Mouse (Mus musculus): ENCODE data around the gene Dab1. TPM values are rescaled to one million over a fixed set of nuclear protein-coding genes. Genes with fewer than 3 reads are reported as not detected.

Dab1 gene
- polyA plus RNA-seq, 1 experiment, result 1.1 TPM

DNA sequence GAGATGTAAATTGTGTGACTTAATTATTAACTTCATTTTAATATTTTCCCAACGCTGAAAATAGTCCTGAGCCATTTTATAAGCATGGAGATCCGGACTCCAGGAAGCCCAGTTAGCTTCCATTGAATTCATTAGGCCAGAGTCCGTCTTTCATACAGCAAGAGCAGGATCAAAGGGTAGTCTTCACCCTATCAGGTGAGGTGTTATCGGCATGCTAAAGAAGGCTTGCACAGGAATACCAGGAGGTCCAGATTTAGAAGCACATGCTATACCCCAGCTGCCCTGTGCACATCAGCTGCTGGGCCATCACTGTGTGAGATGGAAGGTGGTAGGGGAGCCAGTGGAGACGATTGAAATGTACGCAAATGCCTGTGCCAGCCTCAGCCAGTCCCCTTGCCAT lies 1096.7 kb downstream of the Dab1 start:
- TF ChIP-seq CTCF (IDR thresholded peaks at IDR 0.05; ENCODE audit: control insufficient read depth, insufficient read depth, insufficient replicate concordance, low read depth, low read length) (no peak), POLR2A (IDR thresholded peaks at IDR 0.05; ENCODE audit: control insufficient read depth, low read depth, low read length) (no peak)
- Histone ChIP-seq H3K27me3 (ENCODE audit: control insufficient read depth, insufficient read depth, low read length) (no peaks in the 10 kb centered on the region), H3K36me3 (ENCODE audit: control insufficient read depth, insufficient read depth, low read length) (no peaks in the 10 kb centered on the region), H3K4me3 (ENCODE audit: control insufficient read depth, low read depth, low read length) (no peak overlapping the region), H3K4me1 (ENCODE audit: control insufficient read depth, insufficient read depth, low read length) (no peaks in the 10 kb centered on the region), H3K27ac (ENCODE audit: control insufficient read depth, insufficient read depth, low read depth, low read length) (no peak overlapping the region)

DNA sequence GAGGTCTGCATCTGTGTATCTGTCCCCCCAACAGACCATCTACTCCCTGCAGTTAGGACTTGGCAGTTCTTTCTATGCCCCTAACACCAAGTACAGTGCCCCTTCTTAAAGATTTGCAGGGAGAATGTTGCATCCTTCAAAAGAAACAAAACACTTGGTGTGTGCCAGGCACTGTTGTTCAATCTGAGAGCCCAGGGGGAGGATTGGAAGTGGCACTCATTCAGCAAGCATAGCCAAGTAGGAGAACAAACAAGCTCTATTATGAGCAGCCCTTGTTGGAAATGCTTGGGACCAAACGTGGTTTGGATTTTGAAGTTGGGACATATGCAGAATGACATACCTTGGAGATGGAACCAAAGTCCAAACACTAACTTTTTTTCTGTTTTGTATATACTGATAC lies 1097.3 kb downstream of the Dab1 start:
- Histone ChIP-seq H3K4me1 (ENCODE audit: control insufficient read depth, insufficient read depth, low read length) (no peaks in the 10 kb centered on the region), H3K27ac (ENCODE audit: control insufficient read depth, insufficient read depth, low read depth, low read length) (no peak overlapping the region), H3K36me3 (ENCODE audit: control insufficient read depth, insufficient read depth, low read length) (no peaks in the 10 kb centered on the region), H3K27me3 (ENCODE audit: control insufficient read depth, insufficient read depth, low read length) (no peaks in the 10 kb centered on the region), H3K4me3 (ENCODE audit: control insufficient read depth, low read depth, low read length) (no peak overlapping the region)
- TF ChIP-seq CTCF (IDR thresholded peaks at IDR 0.05; ENCODE audit: control insufficient read depth, insufficient read depth, insufficient replicate concordance, low read depth, low read length), result no peak

DNA sequence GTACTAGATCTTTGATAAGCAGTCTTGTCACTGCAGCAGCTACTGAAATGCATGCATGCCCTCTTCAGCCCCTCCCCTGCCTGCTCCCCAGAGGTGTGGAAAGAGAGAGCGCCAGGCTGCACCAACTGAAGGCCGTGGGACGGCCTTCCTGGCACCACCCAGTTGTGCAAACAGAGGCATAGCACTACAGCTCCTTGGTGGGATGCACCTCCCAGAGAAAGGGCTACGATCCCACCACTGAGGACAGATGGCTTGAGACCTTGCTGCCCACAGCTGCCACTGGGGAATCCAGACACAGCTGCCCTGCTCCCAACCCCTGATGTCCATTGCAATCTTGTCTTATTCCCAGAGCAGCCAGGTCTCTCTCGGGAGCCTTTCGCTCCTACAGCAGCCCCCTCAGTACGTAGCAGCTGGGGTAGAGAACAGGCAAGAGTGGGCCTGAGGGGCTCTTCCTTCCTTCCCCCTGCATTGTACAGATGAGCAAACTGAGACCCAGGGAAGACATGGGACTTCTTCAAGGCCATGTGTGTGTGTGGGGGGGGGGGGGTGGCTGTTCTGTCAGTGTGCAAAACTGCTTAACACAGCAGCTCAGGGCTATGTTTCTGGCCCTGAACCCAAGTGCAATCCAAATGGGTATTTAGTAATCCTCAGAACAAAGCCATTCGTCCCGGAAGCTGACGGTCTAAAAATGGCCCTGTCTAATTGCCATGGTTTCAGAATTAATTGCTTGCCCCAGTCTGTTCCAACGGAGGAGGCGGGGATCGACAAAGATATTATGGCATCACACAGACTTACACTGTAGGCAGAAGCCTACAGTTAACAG lies 1100.0 kb downstream of the Dab1 start:
- Histone ChIP-seq H3K27me3 (ENCODE audit: control insufficient read depth, insufficient read depth, low read length) (no peaks in the 10 kb centered on the region), H3K36me3 (ENCODE audit: control insufficient read depth, insufficient read depth, low read length) (no peaks in the 10 kb centered on the region), H3K4me3 (ENCODE audit: control insufficient read depth, low read depth, low read length) (no peak overlapping the region), H3K4me1 (ENCODE audit: control insufficient read depth, insufficient read depth, low read length) (no peaks in the 10 kb centered on the region), H3K27ac (ENCODE audit: control insufficient read depth, insufficient read depth, low read depth, low read length) (no peak overlapping the region)
- TF ChIP-seq POLR2A (IDR thresholded peaks at IDR 0.05; ENCODE audit: control insufficient read depth, low read depth, low read length) (no peak), CTCF (IDR thresholded peaks at IDR 0.05; ENCODE audit: control insufficient read depth, insufficient read depth, insufficient replicate concordance, low read depth, low read length) (no peak)

- Histone ChIP-seq H3K36me3 (ENCODE audit: control insufficient read depth, insufficient read depth, low read length) (no peaks in the 10 kb centered on the region), H3K4me1 (ENCODE audit: control insufficient read depth, insufficient read depth, low read length) (no peaks in the 10 kb centered on the region), H3K27ac (ENCODE audit: control insufficient read depth, insufficient read depth, low read depth, low read length) (no peak overlapping the region), H3K27me3 (ENCODE audit: control insufficient read depth, insufficient read depth, low read length) (no peaks in the 10 kb centered on the region), H3K4me3 (ENCODE audit: control insufficient read depth, low read depth, low read length) (no peak overlapping the region)
- TF ChIP-seq CTCF (IDR thresholded peaks at IDR 0.05; ENCODE audit: control insufficient read depth, insufficient read depth, insufficient replicate concordance, low read depth, low read length) (no peak), POLR2A (IDR thresholded peaks at IDR 0.05; ENCODE audit: control insufficient read depth, low read depth, low read length) (no peak)
Measured at GRCm38 (mm10) chr4:104723527-104724045, 1104.4 kb downstream of the Dab1 start.

DNA sequence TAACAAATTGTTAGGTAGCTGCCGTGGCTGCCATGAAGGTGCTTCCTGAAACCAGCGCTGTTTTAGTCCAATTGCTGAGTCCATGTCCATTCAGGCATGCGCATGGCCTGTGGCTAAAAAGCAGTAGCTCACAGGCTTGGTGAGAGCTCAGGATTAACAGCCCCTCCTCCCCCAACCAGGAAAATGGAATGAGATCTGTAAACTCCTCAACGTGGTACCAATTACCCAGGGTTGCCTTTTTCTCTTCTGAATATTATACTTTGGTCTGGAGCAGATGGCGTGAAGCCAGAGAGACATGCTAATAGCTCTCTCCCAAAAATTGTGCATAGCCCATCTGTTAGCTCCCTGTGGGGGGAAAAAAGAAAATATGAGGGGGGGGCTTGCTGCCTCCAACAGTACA lies 1105.1 kb downstream of the Dab1 start:
- no peaks in the 10 kb centered on the region for H3K36me3 ChIP-seq (ENCODE audit: control insufficient read depth, insufficient read depth, low read length)
- H3K27me3 ChIP-seq (ENCODE audit: control insufficient read depth, insufficient read depth, low read length), result no peaks in the 10 kb centered on the region
- no peak overlapping the region for H3K4me3 ChIP-seq (ENCODE audit: control insufficient read depth, low read depth, low read length)
- TF ChIP-seq CTCF (IDR thresholded peaks at IDR 0.05; ENCODE audit: control insufficient read depth, insufficient read depth, insufficient replicate concordance, low read depth, low read length) (no peak), POLR2A (IDR thresholded peaks at IDR 0.05; ENCODE audit: control insufficient read depth, low read depth, low read length) (no peak)
- no peaks in the 10 kb centered on the region for H3K4me1 ChIP-seq (ENCODE audit: control insufficient read depth, insufficient read depth, low read length)
- H3K27ac ChIP-seq (ENCODE audit: control insufficient read depth, insufficient read depth, low read depth, low read length), result no peak overlapping the region

GRCm38 (mm10) chr4:104725673-104726072 lies 1106.5 kb downstream of the Dab1 start:
- Histone ChIP-seq H3K27ac (ENCODE audit: control insufficient read depth, insufficient read depth, low read depth, low read length) (no peak overlapping the region), H3K4me3 (ENCODE audit: control insufficient read depth, low read depth, low read length) (no peak overlapping the region), H3K36me3 (ENCODE audit: control insufficient read depth, insufficient read depth, low read length) (no peaks in the 10 kb centered on the region), H3K4me1 (ENCODE audit: control insufficient read depth, insufficient read depth, low read length) (no peaks in the 10 kb centered on the region), H3K27me3 (ENCODE audit: control insufficient read depth, insufficient read depth, low read length) (no peaks in the 10 kb centered on the region)
- TF ChIP-seq POLR2A (IDR thresholded peaks at IDR 0.05; ENCODE audit: control insufficient read depth, low read depth, low read length) (no peak), CTCF (IDR thresholded peaks at IDR 0.05; ENCODE audit: control insufficient read depth, insufficient read depth, insufficient replicate concordance, low read depth, low read length) (no peak)

DNA sequence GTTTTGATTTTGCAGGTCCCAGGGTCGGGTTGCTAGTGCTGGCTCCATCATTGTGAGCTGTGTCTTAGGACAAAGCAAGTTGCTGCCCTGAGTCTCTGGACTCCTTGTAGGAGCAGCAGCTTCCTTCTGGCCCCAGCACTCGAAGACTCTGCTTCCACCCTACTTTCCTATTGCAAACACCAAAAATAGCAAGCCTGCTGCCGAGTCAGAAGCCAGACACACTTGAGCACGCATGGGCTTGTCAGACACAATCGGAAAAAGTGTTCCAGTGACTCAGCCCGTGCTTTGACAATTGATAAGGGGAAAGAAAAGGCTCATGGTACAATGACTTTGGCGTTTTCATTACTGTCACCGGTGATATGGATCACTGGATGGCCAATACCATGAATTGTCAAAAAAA lies 1110.0 kb downstream of the Dab1 start:
- Histone ChIP-seq H3K27ac (ENCODE audit: control insufficient read depth, insufficient read depth, low read depth, low read length) (no peak overlapping the region), H3K36me3 (ENCODE audit: control insufficient read depth, insufficient read depth, low read length) (no peaks in the 10 kb centered on the region), H3K27me3 (ENCODE audit: control insufficient read depth, insufficient read depth, low read length) (no peaks in the 10 kb centered on the region), H3K4me1 (ENCODE audit: control insufficient read depth, insufficient read depth, low read length) (no peaks in the 10 kb centered on the region), H3K4me3 (ENCODE audit: control insufficient read depth, low read depth, low read length) (no peak overlapping the region)
- TF ChIP-seq POLR2A (IDR thresholded peaks at IDR 0.05; ENCODE audit: control insufficient read depth, low read depth, low read length) (no peak), CTCF (IDR thresholded peaks at IDR 0.05; ENCODE audit: control insufficient read depth, insufficient read depth, insufficient replicate concordance, low read depth, low read length) (no peak)
